Mouse (Mus musculus) forelimb bud, embryonic 11.5 days (tissue): ENCODE data around the gene Ccdc106.

Source experiments
- DNase-seq: peaks from one replicate; pipeline ENCODE4 v3.0.0-alpha.2; 2012; ENCODE audit warnings: low read depth, low spot score

Ccdc106 gene

GRCm38 (mm10) chr7:5080815-5081214 lies 60.5 kb downstream of the Ccdc106 start:
- DNase-seq, result no peak

GRCm38 (mm10) chr7:5081241-5081640 lies 60.9 kb downstream of the Ccdc106 start:
- no peak for DNase-seq

- no peak for DNase-seq
These were observed 61.6 kb downstream of the Ccdc106 start for GRCm38 (mm10) chr7:5081939-5082338.

- no peak for DNase-seq
These were observed 63.2 kb downstream of the Ccdc106 start for GRCm38 (mm10) chr7:5083325-5084105.

- DNase-seq, result no peak
These were observed 65.2 kb downstream of the Ccdc106 start for GRCm38 (mm10) chr7:5085512-5085911.

GRCm38 (mm10) chr7:5086921-5087440 lies 66.6 kb downstream of the Ccdc106 start:
- DNase-seq, result no peak

- DNase-seq, result no peak
These were observed 67.5 kb downstream of the Ccdc106 start for GRCm38 (mm10) chr7:5087886-5088285.

GRCm38 (mm10) chr7:5089853-5090252 lies 69.5 kb downstream of the Ccdc106 start:
- DNase-seq, result no peak

- no peak for DNase-seq
These were observed 70.8 kb downstream of the Ccdc106 start for GRCm38 (mm10) chr7:5091008-5091728.

- DNase-seq, result no peak
These were observed 72.0 kb downstream of the Ccdc106 start for GRCm38 (mm10) chr7:5092381-5092780.

GRCm38 (mm10) chr7:5092831-5093510 lies 72.6 kb downstream of the Ccdc106 start:
- DNase-seq, result no peak

- DNase-seq, result no peak
These were observed 78.4 kb downstream of the Ccdc106 start for GRCm38 (mm10) chr7:5098769-5099168.

- no peak for DNase-seq
These were observed 79.4 kb downstream of the Ccdc106 start for GRCm38 (mm10) chr7:5099796-5100195.

- DNase-seq, result no peak
These were observed 80.8 kb downstream of the Ccdc106 start for GRCm38 (mm10) chr7:5101066-5101663.

GRCm38 (mm10) chr7:5102564-5102963 lies 82.2 kb downstream of the Ccdc106 start:
- no peak for DNase-seq

GRCm38 (mm10) chr7:5108272-5108671 lies 87.9 kb downstream of the Ccdc106 start:
- DNase-seq, result no peak

GRCm38 (mm10) chr7:5109301-5109700 lies 88.9 kb downstream of the Ccdc106 start:
- no peak for DNase-seq
